Mouse (Mus musculus) heart, postnatal 36 days (tissue): ENCODE measurements around the gene 1700017B05Rik. TPM values are rescaled to one million over a fixed set of nuclear protein-coding genes. Genes with fewer than 3 reads are reported as not detected.
A peak's percentile ranks its signal among the peaks of the same experiment; 100 is the strongest.
"Not testable (repeated sequence)": the region's sequence is repeated elsewhere in the genome, so short reads cannot be mapped to it uniquely, and the experiment has no call there.

Experiments
- DNase-seq, 2 experiments: peaks; one replicate each; pipeline ENCODE4 v3.0.0; 2021 to 2022
- intact Hi-C: fragments of 180-260 bp; cut with DNase I; formaldehyde crosslinking; loops from one replicate; pipeline ENCODE4 v1.15.1; 2025
- total RNA-seq, 2 experiments: library from RNA; stranded (reverse); gene quantifications; 2 replicates each; pipeline ENCODE4 v1.2.3; 2021

Gene 1700017B05Rik
- total RNA-seq, 2 experiments from 2014 or later, result 9.7 to 13.9 TPM

GRCm38 (mm10) chr9:57223341-57223740 lies 39.1 kb downstream of the 1700017B05Rik start:
- intact Hi-C loops, result loop anchor here (5.0 kb wide), 1 partner anchor 166 kb away; no protein-coding TSS in a partner anchor
- no peak for DNase-seq

GRCm38 (mm10) chr9:57220356-57220755 lies 42.1 kb downstream of the 1700017B05Rik start:
- peak in 1 of 2 experiments; percentile 17 for DNase-seq
- intact Hi-C loops, result loop anchor here (2.0 to 5.0 kb wide), 2 partner anchors 163 to 326 kb away; no protein-coding TSS in a partner anchor

GRCm38 (mm10) chr9:57219511-57219910 lies 42.9 kb downstream of the 1700017B05Rik start:
- no peak for DNase-seq
- intact Hi-C loops, result no loop called here

- no peak for DNase-seq
- intact Hi-C loops, result no loop called here
These were observed 43.6 kb downstream of the 1700017B05Rik start for GRCm38 (mm10) chr9:57218776-57219175.

GRCm38 (mm10) chr9:57217220-57217619 lies 45.2 kb downstream of the 1700017B05Rik start:
- intact Hi-C loops, result no loop called here
- no peak for DNase-seq

GRCm38 (mm10) chr9:57214500-57214899 lies 47.9 kb downstream of the 1700017B05Rik start:
- intact Hi-C loops, result no loop called here
- no peak for DNase-seq

- intact Hi-C loops, result no loop called here
- DNase-seq, result no peak
These were observed 49.8 kb downstream of the 1700017B05Rik start for GRCm38 (mm10) chr9:57212448-57213222.

GRCm38 (mm10) chr9:57209316-57209715 lies 53.1 kb downstream of the 1700017B05Rik start:
- DNase-seq, result peak; percentile 24 to 54
- intact Hi-C loops, result loop anchor here (1.0 to 5.0 kb wide), 3 partner anchors 49 to 308 kb away; no protein-coding TSS in a partner anchor

- DNase-seq, result no peak
- intact Hi-C loops, result loop anchor here (5.0 kb wide), 1 partner anchor 310 kb away; no protein-coding TSS in a partner anchor
These were observed 55.5 kb downstream of the 1700017B05Rik start for GRCm38 (mm10) chr9:57206896-57207295.

GRCm38 (mm10) chr9:57203571-57203970 lies 58.8 kb downstream of the 1700017B05Rik start:
- intact Hi-C loops, DNase-seq: not testable (repeated sequence)

Other genes with a start within 250 kb of the 1700017B05Rik start
- gene Sin3a, start 190.6 kb downstream of the 1700017B05Rik start, total RNA-seq, result 10 to 100 TPM; 31.6 to 40.1 TPM
- gene Man2c1, start 131.9 kb downstream of the 1700017B05Rik start, total RNA-seq, result 10 to 100 TPM; 42.5 to 44.9 TPM
- 1 to 10 TPM; 5.5 to 6.5 TPM for gene Neil1, start 114.3 kb downstream of the 1700017B05Rik start, total RNA-seq
- gene Commd4, start 104.3 kb downstream of the 1700017B05Rik start, total RNA-seq, result 10 to 100 TPM; 26.6 to 29.6 TPM
- not detected for gene Trcg1, start 26.1 kb downstream of the 1700017B05Rik start, total RNA-seq
- 1 to 10 TPM; 8.2 to 8.8 TPM for gene Ppcdc, start 177.5 kb upstream of the 1700017B05Rik start, total RNA-seq
- 1 to 10 TPM; 5.4 to 6.4 TPM for gene Scamp5, start 205.4 kb upstream of the 1700017B05Rik start, total RNA-seq
- gene Rpp25, start 241.4 kb upstream of the 1700017B05Rik start, total RNA-seq, result 1 to 10 TPM; 1.0 to 2.1 TPM